Mouse (Mus musculus) ES-Bruce4 (cell line): ENCODE measurements around the gene Erg.

Experiments used
- CTCF ChIP-seq: IDR thresholded peaks from one replicate; pipeline ENCODE4 v1.8.1; 2011; ENCODE audit warnings: low read depth, low read length
- EP300 ChIP-seq: IDR thresholded peaks from 2 replicates; pipeline ENCODE4 v1.6.1; 2011; ENCODE audit warnings: low read depth, low read length; ENCODE audit not compliant: insufficient read depth

GRCm38 (mm10) chr16:95382251-95382650 lies 204.1 kb downstream of the Erg start:
- no peak for TF ChIP-seq CTCF
- no peak for TF ChIP-seq EP300
